Mouse (Mus musculus) myocyte (in vitro differentiated cells): ENCODE data around the gene Cct5.

Experiments used
- E2F4 ChIP-seq: IDR thresholded peaks from one replicate; pipeline ENCODE4 v1.6.1; 2011; ENCODE audit warnings: mild to moderate bottlenecking, control low read depth, moderate library complexity; ENCODE audit not compliant: insufficient read depth
- MAX ChIP-seq: IDR thresholded peaks from one replicate; pipeline ENCODE4 v1.6.1; 2011; ENCODE audit warnings: low read depth, mild to moderate bottlenecking, control low read depth
- MYOD1 ChIP-seq, 3 experiments: IDR thresholded peaks; one replicate each; pipeline ENCODE4 v1.6.1; 2011; ENCODE audit warnings: control low read depth in 2 of 3, low read depth in 2 of 3, mild to moderate bottlenecking in 2 of 3, moderate library complexity in 1 of 3; ENCODE audit not compliant: insufficient read length in 2 of 3, control insufficient read depth in 1 of 3
- MYOG ChIP-seq, 3 experiments: IDR thresholded peaks; one replicate each; pipeline ENCODE4 v1.6.1; 2011; ENCODE audit warnings: control low read depth in 2 of 3, low read depth in 2 of 3, mild to moderate bottlenecking in 2 of 3; ENCODE audit not compliant: insufficient read length in 2 of 3, control insufficient read depth in 1 of 3, insufficient read depth in 1 of 3
- POLR2A ChIP-seq: IDR thresholded peaks from one replicate; pipeline ENCODE4 v1.6.1; 2011; ENCODE audit warnings: low read depth, mild to moderate bottlenecking, control low read depth, moderate library complexity; ENCODE audit not compliant: insufficient read length
- POLR2AphosphoS2 ChIP-seq: IDR thresholded peaks from one replicate; pipeline ENCODE4 v1.6.1; 2011; ENCODE audit warnings: low read depth, control low read depth; ENCODE audit not compliant: insufficient read length
- REST ChIP-seq: IDR thresholded peaks from one replicate; pipeline ENCODE4 v1.6.1; 2011; ENCODE audit warnings: mild to moderate bottlenecking, control low read depth, moderate library complexity; ENCODE audit not compliant: insufficient read depth, insufficient read length
- TCF12 ChIP-seq: IDR thresholded peaks from one replicate; pipeline ENCODE4 v1.6.1; 2011; ENCODE audit warnings: mild to moderate bottlenecking, control low read depth; ENCODE audit not compliant: poor library complexity, insufficient read depth, severe bottlenecking
- TCF3 ChIP-seq: IDR thresholded peaks from one replicate; pipeline ENCODE4 v1.6.1; 2011; ENCODE audit warnings: low read depth, control low read depth; ENCODE audit not compliant: insufficient read length
- USF1 ChIP-seq: IDR thresholded peaks from one replicate; pipeline ENCODE4 v1.6.1; 2011; ENCODE audit warnings: low read depth, mild to moderate bottlenecking, control low read depth, moderate library complexity

- TF ChIP-seq POLR2A = no peak
- TF ChIP-seq USF1 = no peak
- no peak for TF ChIP-seq TCF3
- no peak for TF ChIP-seq E2F4
- TF ChIP-seq MYOG (IDR thresholded peaks at IDR 0.05; ENCODE audit: control insufficient read depth in 1 of 3, insufficient read depth in 1 of 3, insufficient read length in 2 of 3, low read depth in 2 of 3) = no peak
- no peak for TF ChIP-seq TCF12
- no peak for TF ChIP-seq MAX
- TF ChIP-seq MYOD1 (IDR thresholded peaks at IDR 0.05; ENCODE audit: control insufficient read depth in 1 of 3, insufficient read length in 2 of 3, low read depth in 2 of 3) = no peak
- no peak for TF ChIP-seq REST
- TF ChIP-seq POLR2AphosphoS2 = no peak
Observed at GRCm38 (mm10) chr15:31576076-31576475, 25.5 kb downstream of the Cct5 start.
